Mouse (Mus musculus) kidney, adult 11 months (tissue): ENCODE data around the gene Atp5l.
A peak's percentile ranks its signal among the peaks of the same experiment; 100 is the strongest.

ENCODE experiments used
- DNase-seq: peaks from one replicate; pipeline ENCODE4 v3.0.0; 2022

The Atp5l gene

GRCm38 (mm10) chr9:44891210-44891609 lies 29.3 kb downstream of the Atp5l start:
- no peak for DNase-seq

- DNase-seq, result no peak
These were observed 30.4 kb downstream of the Atp5l start for GRCm38 (mm10) chr9:44890122-44890521.

- DNase-seq, result no peak
These were observed 32.4 kb downstream of the Atp5l start for GRCm38 (mm10) chr9:44888114-44888624.

DNA sequence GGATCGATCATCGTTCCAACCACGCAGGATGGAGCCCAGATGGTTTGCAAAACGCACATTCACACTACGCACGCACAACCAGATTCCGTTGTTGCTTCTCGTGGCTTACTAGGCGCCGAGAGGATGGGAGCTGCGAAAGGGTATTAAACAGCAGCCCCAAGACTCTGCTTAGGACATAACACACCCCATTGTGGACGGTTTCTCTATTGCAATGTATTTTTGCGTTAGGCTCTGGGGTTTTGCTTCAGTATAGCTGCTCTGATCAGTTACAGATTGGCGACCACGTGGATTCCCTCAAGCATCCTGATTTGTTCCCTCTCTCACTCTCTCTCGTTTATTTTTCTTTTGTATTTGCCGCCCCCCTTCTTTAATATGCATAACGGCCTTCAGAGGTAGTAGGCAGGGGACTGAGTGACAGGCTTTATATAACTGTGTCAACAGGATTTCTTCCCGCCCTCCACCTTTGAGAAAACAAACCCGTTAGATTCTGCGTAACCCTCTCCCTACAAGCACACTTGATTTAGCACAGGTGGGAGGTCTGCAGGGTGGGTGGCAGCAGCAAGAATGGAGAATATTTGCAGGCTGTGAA lies 37.5 kb downstream of the Atp5l start:
- DNase-seq, result no peak

- DNase-seq, result peak; percentile 53
These were observed 38.0 kb downstream of the Atp5l start for GRCm38 (mm10) chr9:44882436-44882980.

GRCm38 (mm10) chr9:44881941-44882435 lies 38.6 kb downstream of the Atp5l start:
- peak; percentile 73 for DNase-seq

GRCm38 (mm10) chr9:44881221-44881871 lies 39.2 kb downstream of the Atp5l start, which contains the start of gene Kmt2a:
Kmt2a (minus strand) TSS chr9:44881296.
- DNase-seq, result peak; percentile 96

DNA sequence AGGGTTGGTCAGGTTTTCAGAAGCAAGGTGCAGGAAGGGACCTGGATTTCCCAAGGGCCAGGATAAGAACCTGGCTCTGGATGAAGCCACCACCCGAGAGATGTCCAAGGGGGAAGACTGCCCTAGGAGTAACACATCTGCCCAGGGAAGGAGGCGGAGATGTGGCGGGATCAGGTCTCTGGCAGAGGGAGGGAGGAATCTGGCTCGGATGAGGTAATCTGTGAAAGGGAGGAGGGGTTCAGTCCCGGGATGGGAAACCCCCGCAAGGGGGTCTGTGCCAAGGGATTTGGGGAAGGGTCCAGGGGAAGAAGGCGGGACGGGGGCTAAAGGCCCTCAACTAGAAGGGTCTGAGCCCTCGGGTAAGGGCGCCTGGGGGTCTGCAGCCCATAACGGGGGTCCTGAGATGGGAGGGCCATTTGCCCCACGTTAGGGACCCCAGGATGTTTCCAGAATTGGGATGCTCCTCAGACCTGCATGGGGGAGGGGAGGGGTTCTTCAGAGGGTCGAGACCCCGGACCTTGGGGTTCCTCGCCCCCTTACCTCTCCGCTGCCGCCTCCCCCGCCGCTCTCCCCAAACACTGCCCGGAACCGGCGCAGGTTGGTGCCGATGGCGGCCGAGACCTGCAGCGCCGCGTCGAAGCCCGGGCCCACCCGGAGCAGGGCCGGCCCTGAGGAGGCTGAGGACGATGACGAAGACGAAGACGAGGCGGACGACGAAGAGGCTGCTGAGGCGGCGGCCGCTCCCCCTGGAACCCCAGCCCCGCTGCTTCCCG lies 40.0 kb downstream of the Atp5l start:
- DNase-seq, result peak; percentile 33

GRCm38 (mm10) chr9:44879694-44880271 lies 40.8 kb downstream of the Atp5l start:
- no peak for DNase-seq

- no peak for DNase-seq
These were observed 41.6 kb downstream of the Atp5l start for GRCm38 (mm10) chr9:44878776-44879500.

DNA sequence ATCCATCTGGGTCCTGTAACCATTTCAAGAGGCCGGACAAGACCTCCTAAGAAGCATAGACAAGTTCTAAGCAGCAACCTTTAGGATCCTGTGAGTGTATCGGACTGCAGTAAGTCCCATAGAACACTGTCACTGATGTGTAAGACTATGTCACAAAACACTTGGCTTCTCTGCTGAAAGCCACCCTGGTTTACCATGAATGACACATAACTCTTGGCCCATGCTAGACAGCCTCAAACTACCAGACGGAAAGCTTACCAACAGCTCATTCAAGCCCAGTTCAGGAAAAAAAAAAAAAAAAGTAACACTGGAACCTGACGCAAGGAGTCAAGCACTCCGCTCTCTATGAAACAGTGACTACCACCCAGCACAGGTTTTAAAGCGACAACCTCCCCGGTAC lies 42.9 kb downstream of the Atp5l start:
- no peak for DNase-seq

DNA sequence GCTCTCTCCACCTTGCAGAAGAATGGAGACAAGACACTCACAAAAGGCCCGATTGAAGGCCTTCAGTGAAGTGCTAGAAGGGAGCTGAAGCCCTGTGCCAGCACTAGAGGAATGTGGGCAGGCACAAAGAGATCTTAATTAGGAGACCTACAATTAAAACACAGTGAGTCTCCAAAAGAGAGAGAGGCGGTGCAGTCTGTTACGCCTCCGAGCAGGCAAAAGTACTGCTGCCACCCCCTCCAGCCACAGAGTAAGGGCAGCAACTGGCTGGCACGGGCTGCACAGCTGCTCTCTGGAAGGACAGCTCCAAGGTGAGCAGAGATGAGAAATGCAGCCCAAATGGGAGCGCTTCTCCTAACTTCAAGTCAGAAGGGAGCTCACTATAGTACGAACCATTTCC lies 45.1 kb downstream of the Atp5l start:
- peak; percentile 24 for DNase-seq

- no peak for DNase-seq
These were observed 46.3 kb downstream of the Atp5l start for GRCm38 (mm10) chr9:44874198-44874597.

DNA sequence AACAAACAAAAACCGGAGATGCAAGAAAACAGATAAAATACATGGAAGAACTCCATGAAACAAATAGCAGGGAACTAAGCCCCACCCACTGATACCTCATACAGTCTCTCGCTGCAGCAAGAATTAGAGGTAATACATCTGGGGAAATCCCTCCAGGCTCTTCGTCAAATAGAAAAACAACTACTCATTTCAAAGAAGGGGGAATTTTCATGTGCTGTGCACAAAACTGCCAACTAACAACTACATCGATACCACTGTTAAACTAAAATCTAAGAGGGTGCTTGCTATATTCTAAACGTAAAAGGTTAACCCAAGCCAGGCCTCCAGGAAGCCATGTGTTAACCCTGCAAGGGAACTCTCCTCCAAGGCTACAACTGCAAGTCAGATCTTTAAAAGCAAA lies 46.9 kb downstream of the Atp5l start:
- no peak for DNase-seq

- DNase-seq, result no peak
These were observed 52.0 kb downstream of the Atp5l start for GRCm38 (mm10) chr9:44868336-44869094.

GRCm38 (mm10) chr9:44867664-44868063 lies 52.9 kb downstream of the Atp5l start:
- no peak for DNase-seq

DNA sequence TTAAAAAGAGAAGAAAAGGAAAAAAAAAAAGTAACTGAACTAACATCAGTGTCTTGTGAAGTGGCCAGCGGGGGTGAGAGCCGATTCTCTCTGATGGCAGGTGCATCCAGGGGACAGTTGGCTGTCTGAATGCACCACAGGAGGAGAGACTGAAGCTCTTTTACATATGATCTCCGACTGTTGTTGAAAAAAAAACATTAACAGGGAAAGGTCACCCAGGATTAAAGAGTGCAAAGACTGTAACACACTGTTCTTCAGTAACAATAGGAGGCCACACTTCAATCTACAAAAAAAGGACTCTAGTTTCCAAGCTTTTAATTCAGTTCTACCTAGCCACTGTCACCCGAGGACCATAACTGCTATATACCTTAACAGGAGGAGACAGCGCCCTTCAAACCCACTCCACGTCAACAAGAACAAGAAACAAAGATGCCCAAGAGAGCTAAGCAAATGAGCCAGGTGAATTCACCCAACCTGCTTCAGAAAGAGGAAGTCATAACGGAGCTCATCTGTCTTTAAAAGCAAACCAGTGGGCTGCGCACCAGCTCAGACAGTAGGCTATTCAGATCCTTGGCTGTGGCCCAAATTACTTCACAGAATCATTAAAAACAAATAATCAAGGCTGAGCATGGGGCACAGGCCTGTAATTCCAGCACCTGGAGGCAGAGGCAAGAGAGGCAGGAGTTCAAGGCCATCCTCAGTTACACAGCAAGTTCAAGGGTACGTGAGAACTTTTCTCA lies 53.9 kb downstream of the Atp5l start:
- DNase-seq, result peak; percentile 15
